Mouse (Mus musculus) cerebellum, adult 11 months (tissue): ENCODE results near the gene Rps6ka3.
A peak's percentile ranks its signal among the peaks of the same experiment; 100 is the strongest.

Source experiments
- DNase-seq: peaks from one replicate; pipeline ENCODE4 v3.0.0; 2022

Gene Rps6ka3

GRCm38 (mm10) chrX:159364506-159364905 is 154.4 kb downstream of the Rps6ka3 start:
- DNase-seq, result no peak

DNA sequence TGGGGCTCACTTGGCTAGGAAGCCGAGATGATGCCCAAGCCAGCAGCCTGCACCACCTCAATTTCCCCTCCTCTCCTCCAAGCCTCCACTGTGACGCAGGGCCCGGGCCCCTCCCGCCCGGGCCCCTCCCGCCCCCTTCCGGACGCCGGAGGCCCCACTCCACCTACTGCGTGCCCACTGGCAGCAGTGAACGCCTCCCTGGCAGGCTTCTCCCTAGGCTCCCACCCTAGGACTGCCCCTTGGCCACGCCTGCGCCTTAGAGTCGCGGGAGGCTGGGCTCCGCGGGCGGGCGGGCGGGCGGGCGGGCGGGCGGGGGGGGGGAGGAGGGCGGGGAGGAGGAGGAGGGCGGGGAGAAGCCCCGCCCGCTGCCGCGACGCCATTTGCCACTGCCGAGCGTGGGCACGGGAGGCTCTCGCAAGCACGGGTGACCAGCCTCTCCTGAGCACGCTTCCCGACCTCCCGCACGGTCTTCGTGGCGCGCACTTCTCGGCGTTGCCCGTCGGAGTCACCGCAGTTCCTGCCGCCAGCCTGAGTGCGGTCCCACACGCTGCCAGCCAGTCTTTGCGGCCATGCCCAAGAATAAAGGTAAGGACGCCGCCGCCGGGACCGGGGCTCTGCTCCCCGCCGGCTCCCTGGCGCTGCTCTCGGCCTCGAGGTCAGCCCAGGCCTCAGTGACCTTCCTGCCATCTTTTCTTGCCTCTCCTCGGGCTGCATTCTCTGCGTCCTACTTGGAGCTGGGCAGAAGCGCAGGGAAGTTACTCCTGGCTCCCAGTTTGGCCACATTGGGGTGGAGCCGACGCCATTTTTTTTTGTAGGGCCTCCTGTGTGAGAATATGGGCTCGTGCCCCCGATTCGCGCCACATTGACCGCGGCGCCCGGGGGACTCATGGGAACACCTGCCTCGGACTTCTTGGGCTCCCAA is 162.0 kb downstream of the Rps6ka3 start, which contains the start of gene Eif1ax:
Eif1ax (plus strand) TSS at position 348 of the 922 bp plus-strand sequence.
- peak; percentile 53 for DNase-seq

GRCm38 (mm10) chrX:159372753-159373144 is 162.6 kb downstream of the Rps6ka3 start:
- no peak for DNase-seq

- DNase-seq, result no peak
Measured at GRCm38 (mm10) chrX:159387105-159387504, 177.0 kb downstream of the Rps6ka3 start.

- DNase-seq, result no peak
Measured at GRCm38 (mm10) chrX:159388953-159389352, 178.8 kb downstream of the Rps6ka3 start.

GRCm38 (mm10) chrX:159390347-159390962 is 180.3 kb downstream of the Rps6ka3 start:
- no peak for DNase-seq

- no peak for DNase-seq
Measured at GRCm38 (mm10) chrX:159391239-159391638, 181.1 kb downstream of the Rps6ka3 start.

- no peak for DNase-seq
Measured at GRCm38 (mm10) chrX:159409253-159409652, 199.1 kb downstream of the Rps6ka3 start.

DNA sequence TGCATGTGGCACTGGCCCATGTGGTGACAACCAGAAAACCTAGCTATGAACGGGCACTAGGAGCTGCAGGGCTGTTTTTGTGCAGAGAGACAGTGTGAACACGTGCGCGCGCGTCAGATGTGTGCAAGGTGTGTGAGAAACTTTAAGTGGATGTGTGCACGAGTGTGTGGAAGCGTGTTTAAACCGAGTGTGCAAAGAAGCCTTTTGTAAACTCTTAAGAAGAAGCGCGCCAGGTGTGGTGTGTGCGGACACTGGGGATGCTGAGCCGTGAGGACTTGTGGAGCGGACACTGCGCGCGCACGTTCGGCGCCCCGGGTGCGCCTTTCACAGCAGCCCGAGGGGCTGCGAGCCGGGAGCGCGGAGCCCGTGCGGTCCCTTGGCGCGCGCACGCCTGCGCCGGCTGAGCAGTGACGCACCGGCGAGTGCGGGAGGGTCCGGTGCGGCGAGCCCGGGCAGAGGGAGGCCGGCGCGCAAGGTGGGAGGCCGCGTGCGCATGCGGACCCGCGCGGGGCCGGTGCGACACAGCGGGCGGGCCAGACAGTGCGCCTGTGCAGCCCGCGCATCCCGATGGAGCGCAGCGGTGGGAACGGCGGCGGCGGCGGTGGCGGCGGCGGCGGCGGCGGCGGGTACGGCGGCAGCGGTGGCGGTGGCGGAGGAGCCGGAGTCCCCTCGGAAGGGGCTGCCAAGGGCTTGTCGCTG is 204.2 kb downstream of the Rps6ka3 start, which contains the start of gene Map7d2:
Map7d2 (plus strand) TSS at position 443 of the 699 bp plus-strand sequence.
- peak; percentile 54 for DNase-seq

DNA sequence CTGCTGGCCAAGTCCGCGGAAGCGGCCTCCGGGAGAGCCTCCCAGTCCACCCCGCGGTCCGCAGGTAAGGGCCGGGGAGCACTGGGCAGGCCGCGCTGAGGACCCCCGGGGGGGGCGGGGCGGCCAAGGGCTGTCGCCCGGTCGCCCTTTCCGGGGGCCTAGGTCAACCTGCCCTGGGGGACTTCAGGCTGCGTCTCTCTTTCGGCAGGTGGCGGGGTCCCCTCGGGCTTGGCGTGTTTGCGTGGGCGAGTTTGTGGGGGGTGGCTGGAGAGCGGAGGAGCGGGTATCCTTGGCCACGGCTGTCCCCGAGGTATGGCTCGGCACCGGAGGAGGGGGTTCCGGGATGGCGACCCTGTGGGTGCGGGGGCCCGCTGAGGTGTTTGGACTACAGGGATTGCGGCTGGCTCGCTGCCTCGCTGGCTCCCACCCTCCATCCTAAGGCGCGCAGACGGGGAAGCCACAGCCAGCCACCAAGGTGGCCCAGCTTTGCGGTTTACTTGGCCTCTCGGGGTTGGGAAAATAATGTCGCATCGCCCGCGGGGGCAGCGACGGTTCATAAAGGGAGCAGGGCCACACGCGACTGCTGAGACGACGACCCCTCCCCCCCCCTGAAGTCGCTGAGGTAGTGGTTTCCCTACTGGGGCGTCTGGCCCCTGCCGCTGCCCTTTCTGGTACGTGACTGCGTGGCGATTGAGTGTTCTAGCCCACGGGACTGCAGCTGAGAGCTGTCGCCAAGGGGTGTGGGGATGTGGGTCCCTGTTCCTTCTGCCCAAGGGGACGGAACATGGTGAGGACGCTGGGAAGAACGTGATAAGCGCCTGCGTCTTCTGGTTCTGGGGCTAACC is 204.9 kb downstream of the Rps6ka3 start:
- peak; percentile 21 for DNase-seq
